Mouse (Mus musculus) olfactory bulb, adult 2 months (tissue): ENCODE measurements around the gene Ccdc194.
A peak's percentile ranks its signal among the peaks of the same experiment; 100 is the strongest.
"Not testable (repeated sequence)": the region's sequence is repeated elsewhere in the genome, so short reads cannot be mapped to it uniquely, and the experiment has no call there.

Experiments
- CTCF ChIP-seq: fragments of 200-500 bp; IDR thresholded peaks from 2 replicates; pipeline ENCODE4 v1.5.1; 2012; ENCODE audit warnings: low read depth, mild to moderate bottlenecking, low read length, moderate library complexity; ENCODE audit not compliant: insufficient read depth
- POLR2A ChIP-seq: fragments of 200-500 bp; IDR thresholded peaks from 2 replicates; pipeline ENCODE4 v1.6.1; 2012; ENCODE audit warnings: mild to moderate bottlenecking, low read depth, low read length, moderate library complexity; ENCODE audit not compliant: insufficient read depth

DNA sequence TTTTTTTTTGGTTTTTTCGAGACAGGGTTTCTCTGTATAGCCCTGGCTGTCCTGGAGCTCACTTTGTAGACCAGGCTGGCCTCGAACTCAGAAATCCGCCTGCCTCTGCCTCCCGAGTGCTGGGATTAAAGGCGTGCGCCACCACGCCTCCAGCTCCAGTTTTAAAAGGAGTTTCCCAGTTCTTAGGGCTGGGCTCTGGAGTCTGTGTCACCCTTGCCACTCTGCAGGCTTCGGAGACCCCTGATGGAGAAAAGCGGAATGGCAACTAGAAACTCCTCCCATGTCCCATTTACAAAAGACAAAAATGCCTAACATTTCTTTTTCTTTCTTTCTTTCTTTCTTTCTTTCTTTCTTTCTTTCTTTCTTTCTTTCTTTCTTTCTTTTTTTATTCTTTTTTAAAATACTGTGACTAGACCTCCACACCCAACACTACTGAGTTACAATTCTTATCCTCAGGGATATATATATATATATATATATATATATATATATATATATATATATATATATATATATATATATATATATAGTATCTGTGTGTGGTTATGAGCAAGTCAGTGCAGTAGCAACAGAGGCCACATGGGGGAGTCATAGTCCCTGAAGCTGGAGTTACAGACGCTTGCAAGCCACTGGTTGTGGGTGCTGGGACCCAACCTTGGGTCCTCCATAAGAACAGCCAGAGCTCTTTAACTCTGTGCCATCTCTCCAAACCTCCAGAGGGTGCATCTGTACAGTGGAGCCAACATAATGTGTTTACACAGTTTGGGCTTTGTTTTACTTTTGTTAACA lies 6.3 kb downstream of the Ccdc194 start:
- not testable (repeated sequence) for TF ChIP-seq POLR2A
- 0 out of 2 replicates have a peak, but pooled peaks have one; percentile 23 for TF ChIP-seq CTCF
